Mouse (Mus musculus) MEL (cell line): ENCODE measurements around the gene Cyb5b. TPM values are rescaled to one million over a fixed set of nuclear protein-coding genes. Genes with fewer than 3 reads are reported as not detected.

Source experiments
- DNase-seq: peaks from one replicate; pipeline ENCODE4 v3.0.0; 2011; ENCODE audit warnings: low read depth, low spot score
- H3K27ac ChIP-seq: 2 replicates; pipeline ENCODE4 v1.5.1; 2012; ENCODE audit warnings: low read depth, mild to moderate bottlenecking, control low read depth, low read length, moderate library complexity; ENCODE audit not compliant: control insufficient read depth
- H3K27me3 ChIP-seq, 2 experiments: fragments of 150-350 bp in 1 of 2; sonication (generic) in 1 of 2; 2 replicates each; pipeline ENCODE4 v1.6.1; 2012; ENCODE audit warnings: low read length in 2 of 2, mild to moderate bottlenecking in 2 of 2, improper control_type of control experiment in 1 of 2, moderate library complexity in 1 of 2; ENCODE audit not compliant: insufficient read depth in 2 of 2, control insufficient read depth in 1 of 2
- H3K36me3 ChIP-seq, 2 experiments: 2 replicates each; pipeline ENCODE4 v1.6.1; 2012 to 2014; ENCODE audit warnings: low read length in 2 of 2, improper control_type of control experiment in 1 of 2, inconsistent platforms in 1 of 2, mild to moderate bottlenecking in 1 of 2; ENCODE audit not compliant: insufficient read depth in 2 of 2, control insufficient read depth in 1 of 2
- H3K4me1 ChIP-seq, 2 experiments: fragments of 150-350 bp in 1 of 2; sonication (generic) in 1 of 2; 2 replicates each; pipeline ENCODE4 v1.6.1; 2012; ENCODE audit warnings: low read length in 2 of 2, improper control_type of control experiment in 1 of 2, mild to moderate bottlenecking in 1 of 2; ENCODE audit not compliant: insufficient read depth in 2 of 2, control insufficient read depth in 1 of 2
- H3K4me3 ChIP-seq, 2 experiments: fragments of 150-350 bp in 1 of 2; sonication (generic) in 1 of 2; 2 replicates each; pipeline ENCODE4 v1.5.1; 2012; ENCODE audit warnings: low read depth in 2 of 2, low read length in 2 of 2, mild to moderate bottlenecking in 2 of 2, moderate library complexity in 2 of 2, control low read depth in 1 of 2, improper control_type of control experiment in 1 of 2; ENCODE audit not compliant: control insufficient read depth in 1 of 2, insufficient read depth in 1 of 2
- H3K79me2 ChIP-seq: 2 replicates; pipeline ENCODE4 v1.6.1; 2012; ENCODE audit warnings: mild to moderate bottlenecking, low read length, moderate library complexity; ENCODE audit not compliant: control insufficient read depth, poor library complexity, insufficient read depth
- H3K9ac ChIP-seq: 2 replicates; pipeline ENCODE4 v1.6.1; 2012; ENCODE audit warnings: low read depth, mild to moderate bottlenecking, control low read depth, low read length, moderate library complexity; ENCODE audit not compliant: control insufficient read depth, poor library complexity, severe bottlenecking
- H3K9me3 ChIP-seq: fragments of 150-350 bp; sonication (generic); replicated peaks from 2 replicates; pipeline ENCODE4 v1.6.1; 2012; ENCODE audit warnings: mild to moderate bottlenecking, low read length, improper control_type of control experiment, moderate library complexity; ENCODE audit not compliant: insufficient read depth
- BHLHE40 ChIP-seq: IDR thresholded peaks from 2 replicates; pipeline ENCODE4 v1.6.1; 2012; ENCODE audit warnings: low read depth, mild to moderate bottlenecking, inconsistent platforms, low read length, improper control_type of control experiment, borderline replicate concordance
- CHD2 ChIP-seq: IDR thresholded peaks from 2 replicates; pipeline ENCODE4 v1.6.1; 2011; ENCODE audit warnings: low read length, improper control_type of control experiment
- ELF1 ChIP-seq: IDR thresholded peaks from 2 replicates; pipeline ENCODE4 v1.6.1; 2014; ENCODE audit warnings: low read depth, mild to moderate bottlenecking, inconsistent platforms, low read length, improper control_type of control experiment, moderate library complexity
- HCFC1 ChIP-seq: IDR thresholded peaks from 2 replicates; pipeline ENCODE4 v1.6.1; 2012; ENCODE audit warnings: low read depth, mild to moderate bottlenecking, inconsistent platforms, low read length, improper control_type of control experiment, moderate library complexity
- JUND ChIP-seq: IDR thresholded peaks from 2 replicates; pipeline ENCODE4 v1.6.1; 2011; ENCODE audit warnings: low read depth, mild to moderate bottlenecking, improper control_type of control experiment, low read length
- MXI1 ChIP-seq: IDR thresholded peaks from 2 replicates; pipeline ENCODE4 v1.6.1; 2011; ENCODE audit warnings: mild to moderate bottlenecking, low read depth, low read length, improper control_type of control experiment
- MYB ChIP-seq: IDR thresholded peaks from 2 replicates; pipeline ENCODE4 v1.6.1; 2011; ENCODE audit warnings: mild to moderate bottlenecking, low read depth, low read length, improper control_type of control experiment
- NRF1 ChIP-seq: IDR thresholded peaks from 2 replicates; pipeline ENCODE4 v1.6.1; 2014; ENCODE audit warnings: low read depth, mild to moderate bottlenecking, inconsistent platforms, low read length, improper control_type of control experiment, moderate library complexity; ENCODE audit not compliant: poor library complexity, insufficient read depth, severe bottlenecking
- POLR2AphosphoS2 ChIP-seq: IDR thresholded peaks from 2 replicates; pipeline ENCODE4 v1.6.1; 2011; ENCODE audit warnings: low read length, improper control_type of control experiment
- POLR2AphosphoS5 ChIP-seq: IDR thresholded peaks from 2 replicates; pipeline ENCODE4 v1.6.1; 2012; ENCODE audit warnings: low read depth, borderline replicate concordance, mild to moderate bottlenecking, inconsistent platforms, low read length, moderate library complexity, mixed read lengths
- SMC3 ChIP-seq: IDR thresholded peaks from 2 replicates; pipeline ENCODE4 v1.6.1; 2011; ENCODE audit warnings: low read depth, low read length, improper control_type of control experiment
- TAL1 ChIP-seq: IDR thresholded peaks from 2 replicates; pipeline ENCODE4 v1.6.1; 2012; ENCODE audit warnings: mild to moderate bottlenecking, inconsistent platforms, low read length, moderate library complexity, mixed read lengths
- TCF12 ChIP-seq: IDR thresholded peaks from 2 replicates; pipeline ENCODE4 v1.6.1; 2014; ENCODE audit warnings: low read depth, mild to moderate bottlenecking, inconsistent platforms, low read length, improper control_type of control experiment, moderate library complexity
- USF1 ChIP-seq: IDR thresholded peaks from 2 replicates; pipeline ENCODE4 v1.6.1; 2014; ENCODE audit warnings: low read depth, mild to moderate bottlenecking, inconsistent platforms, low read length, improper control_type of control experiment, moderate library complexity
- ZNF384 ChIP-seq: IDR thresholded peaks from 2 replicates; pipeline ENCODE4 v1.6.1; 2012; ENCODE audit warnings: low read depth, mild to moderate bottlenecking, inconsistent platforms, low read length, improper control_type of control experiment
- polyA plus RNA-seq, 2 experiments: library from polyadenylated mRNA; stranded (reverse) in 1 of 2; unstranded in 1 of 2; fragments of >175 nt in 1 of 2; fragments of >200 nt in 1 of 2; gene quantifications; 2 replicates each; pipeline versions ENCODE4 v1.2.1 to v1.2.4; 2012; ENCODE audit warnings: low replicate concordance in 2 of 2, low read depth in 1 of 2; ENCODE audit not compliant: insufficient read length in 2 of 2, insufficient read depth in 1 of 2, missing spikeins in 1 of 2
- total RNA-seq: library from RNA; depleted of rRNA; stranded (reverse); fragments of 300-350 nt; gene quantifications from 2 replicates; pipeline ENCODE4 v1.2.3, GENCODE M21; 2012

Cyb5b gene
- total and polyA plus RNA-seq, 3 experiments: 67.9 to 79.1 (median 69.4) TPM

DNA sequence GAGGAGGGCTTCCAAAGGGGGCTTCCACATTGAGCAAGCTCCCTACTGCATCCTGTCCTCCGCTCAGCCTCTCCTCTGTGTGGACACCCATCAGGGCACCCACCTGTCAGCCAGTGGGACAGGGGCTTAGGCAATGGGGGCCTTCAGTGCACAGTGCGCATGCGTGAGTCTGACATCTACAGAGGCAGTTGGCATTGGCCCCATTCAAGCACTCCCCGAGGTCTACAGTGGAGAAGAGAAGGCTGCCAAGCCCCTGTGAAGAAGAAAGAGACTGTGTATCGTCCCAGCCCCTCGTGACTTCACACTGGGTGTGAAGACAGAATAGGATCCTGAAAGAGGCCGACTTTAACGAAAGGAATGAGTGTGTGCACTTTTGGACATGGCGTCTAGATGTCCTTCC is 54.7 kb downstream of the Cyb5b start:
- DNase-seq: no peak
- Histone ChIP-seq H3K9ac (no peak overlapping the region), H3K27ac (no peak overlapping the region), H3K79me2 (no peaks in the 10 kb centered on the region), H3K9me3 (no peaks in the 10 kb centered on the region), H3K4me3 (no peak overlapping the region), H3K4me1 (peaks cover 0 to 7% of the 10 kb centered on the region in 2 experiments; a peak in 2 of 4 replicates), H3K36me3 (peaks cover 0 to 6% of the 10 kb centered on the region in 2 experiments; a peak in 2 of 4 replicates), H3K27me3 (peaks cover 2 to 3% of the 10 kb centered on the region in 2 experiments; a peak in 3 of 4 replicates)
- TF ChIP-seq CHD2: no peak
- TF ChIP-seq POLR2AphosphoS5: no peak
- TF ChIP-seq HCFC1: no peak
- no peak for TF ChIP-seq POLR2AphosphoS2
- no peak for TF ChIP-seq SMC3
- TF ChIP-seq TCF12: no peak
- TF ChIP-seq ELF1: no peak
- TF ChIP-seq NRF1: no peak
- no peak for TF ChIP-seq MYB
- TF ChIP-seq USF1: no peak
- no peak for TF ChIP-seq TAL1

DNA sequence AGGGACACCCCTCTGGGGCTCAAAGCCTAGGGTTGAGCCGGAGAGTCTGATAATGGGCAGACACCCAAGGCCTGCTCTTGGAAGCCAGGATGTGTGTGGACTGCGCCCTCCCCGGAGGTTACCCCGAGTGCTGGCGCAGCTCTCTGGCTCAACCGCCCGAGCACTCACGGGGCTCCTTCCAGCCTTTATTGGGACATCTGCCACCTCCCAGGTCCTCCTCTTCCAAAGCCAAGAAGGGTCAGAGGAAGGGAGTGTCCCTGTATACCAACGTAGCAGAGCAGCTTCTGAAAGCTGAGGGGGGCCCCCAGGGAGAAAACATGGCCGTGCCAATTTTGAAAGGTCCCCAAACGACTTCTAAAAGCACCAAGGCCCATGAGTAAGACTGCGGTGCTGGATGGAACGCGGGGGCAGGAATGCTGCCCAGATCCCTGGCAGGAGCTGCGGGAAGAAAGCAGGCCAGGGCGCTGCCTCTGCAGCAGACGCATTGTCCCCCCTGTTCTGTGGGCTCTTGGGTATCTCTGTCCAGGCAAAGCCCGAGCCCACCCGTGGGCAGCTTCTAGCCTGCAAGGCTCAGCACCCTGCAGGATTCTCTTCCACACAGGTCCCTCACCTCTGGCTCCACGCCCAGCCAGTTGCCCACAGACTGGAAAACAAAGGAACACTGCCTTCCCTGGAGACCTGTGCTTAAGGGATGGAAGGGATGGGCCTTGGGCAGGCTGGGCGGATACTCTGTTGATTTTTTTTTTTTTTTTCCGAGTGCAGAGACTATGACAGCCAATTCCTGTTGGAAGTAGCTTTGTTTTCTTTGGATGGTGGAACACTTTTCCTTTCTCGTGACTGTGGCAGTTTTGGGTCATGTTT is 55.5 kb downstream of the Cyb5b start:
- Histone ChIP-seq H3K9ac (no peak overlapping the region), H3K79me2 (no peaks in the 10 kb centered on the region), H3K27ac (no peak overlapping the region), H3K9me3 (no peaks in the 10 kb centered on the region), H3K4me3 (no peak overlapping the region), H3K27me3 (peaks cover 2 to 3% of the 10 kb centered on the region in 2 experiments; a peak in 3 of 4 replicates), H3K4me1 (peaks cover 0 to 7% of the 10 kb centered on the region in 2 experiments; a peak in 2 of 4 replicates), H3K36me3 (peaks cover 0 to 6% of the 10 kb centered on the region in 2 experiments; a peak in 2 of 4 replicates)
- DNase-seq: no peak
- no peak for TF ChIP-seq JUND
- no peak for TF ChIP-seq BHLHE40
- TF ChIP-seq MXI1: no peak
- TF ChIP-seq ZNF384: 0 out of 2 replicates have a peak, but pooled peaks have one; percentile 20
